Mouse (Mus musculus) left cerebral cortex, adult 11 months (tissue): ENCODE results near the gene Naa40.
A peak's percentile ranks its signal among the peaks of the same experiment; 100 is the strongest.

Source experiments
- DNase-seq: peaks from one replicate; pipeline ENCODE4 v3.0.0; 2022; ENCODE audit warnings: low spot score

The Naa40 gene

DNA sequence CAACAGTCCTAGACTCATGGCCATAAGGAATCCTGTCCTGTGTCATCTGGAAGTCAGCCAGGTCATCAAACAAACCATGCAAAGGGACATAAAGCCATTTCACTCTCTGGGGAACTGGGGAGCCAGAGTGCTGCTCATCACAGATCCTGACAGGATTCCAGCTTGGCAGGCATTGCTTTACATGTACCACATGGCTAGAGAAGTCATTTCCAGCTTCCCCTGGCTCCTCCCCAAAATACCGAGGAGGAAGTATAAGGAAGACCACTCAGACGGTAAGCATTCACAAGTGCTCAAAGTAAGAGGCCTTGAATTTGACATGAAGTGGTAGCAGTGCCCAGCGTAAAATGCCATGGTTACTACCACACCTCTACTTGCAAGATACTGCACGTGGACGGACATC, 26.5 kb downstream of the Naa40 start:
- no peak for DNase-seq

DNA sequence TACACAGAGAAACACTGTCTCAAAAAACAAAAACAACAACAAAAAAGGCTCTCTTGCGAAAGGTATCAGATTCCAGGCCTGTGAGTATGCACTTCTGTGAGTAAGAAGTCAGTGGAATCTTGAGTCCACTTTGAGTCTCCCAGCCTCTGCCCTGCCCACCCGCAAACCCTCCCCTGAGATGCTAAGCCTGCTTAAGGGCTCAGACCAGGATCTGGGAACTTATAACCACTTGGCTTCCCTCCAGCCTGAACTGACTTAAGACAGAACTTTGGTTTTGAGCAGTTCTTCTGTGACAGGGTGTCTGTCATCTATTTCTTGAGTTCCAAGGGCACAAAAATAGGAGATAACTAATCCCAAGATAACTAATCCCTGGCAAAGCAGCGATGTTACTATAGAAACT, 28.0 kb downstream of the Naa40 start:
- DNase-seq = no peak

DNA sequence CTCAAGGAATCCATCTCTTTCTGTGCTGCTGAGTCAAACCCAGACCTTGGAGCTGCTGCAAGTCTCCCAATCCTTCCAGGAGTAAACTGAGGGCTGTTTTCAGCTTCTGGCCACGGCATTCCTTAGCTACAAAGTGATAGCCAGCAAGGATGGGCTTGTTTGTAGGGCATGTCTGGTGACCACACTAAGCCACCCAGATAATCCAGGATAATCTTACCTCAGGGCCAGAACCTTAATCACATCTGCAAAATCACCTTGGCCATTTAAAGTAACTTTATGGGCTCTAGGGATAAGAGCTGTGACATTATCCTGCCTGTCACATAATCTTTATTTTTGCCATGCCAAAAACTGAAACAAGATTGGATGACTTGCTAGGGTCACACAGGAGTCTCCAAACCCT, 28.8 kb downstream of the Naa40 start:
- no peak for DNase-seq

DNA sequence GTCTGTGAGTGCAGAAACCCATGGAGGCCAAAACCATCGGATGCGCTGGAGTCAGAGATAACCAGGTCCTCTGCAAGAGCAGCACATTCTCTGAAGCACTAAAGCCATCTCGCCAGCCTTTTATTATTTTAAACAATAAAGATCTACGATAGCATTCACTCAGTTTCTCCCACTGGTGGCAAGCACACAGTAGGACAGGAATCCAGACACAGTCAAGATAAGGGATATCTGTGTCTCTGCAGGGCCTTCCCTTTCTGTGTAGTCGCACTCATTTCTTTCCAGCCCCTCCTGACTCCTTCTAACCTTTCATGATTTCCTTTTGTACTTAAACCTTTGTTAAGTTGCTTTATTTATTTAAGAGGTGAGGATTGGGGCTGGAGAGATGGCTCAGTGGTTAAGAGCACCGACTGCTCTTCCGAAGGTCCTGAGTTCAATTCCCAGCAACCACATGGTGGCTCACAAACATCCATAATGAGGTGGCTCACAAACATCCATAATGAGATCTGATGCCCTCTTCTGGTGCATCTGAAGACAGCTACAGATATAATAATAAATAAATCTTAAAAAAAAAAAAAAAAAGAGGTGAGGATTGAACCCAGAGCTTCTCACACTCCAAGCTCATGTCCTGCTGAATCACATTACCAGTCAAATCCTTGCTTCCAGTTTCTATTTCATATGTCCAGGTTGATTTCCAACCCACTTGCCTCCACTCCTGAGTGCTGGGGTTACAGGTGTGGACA, 30.9 kb downstream of the Naa40 start:
- no peak for DNase-seq

DNA sequence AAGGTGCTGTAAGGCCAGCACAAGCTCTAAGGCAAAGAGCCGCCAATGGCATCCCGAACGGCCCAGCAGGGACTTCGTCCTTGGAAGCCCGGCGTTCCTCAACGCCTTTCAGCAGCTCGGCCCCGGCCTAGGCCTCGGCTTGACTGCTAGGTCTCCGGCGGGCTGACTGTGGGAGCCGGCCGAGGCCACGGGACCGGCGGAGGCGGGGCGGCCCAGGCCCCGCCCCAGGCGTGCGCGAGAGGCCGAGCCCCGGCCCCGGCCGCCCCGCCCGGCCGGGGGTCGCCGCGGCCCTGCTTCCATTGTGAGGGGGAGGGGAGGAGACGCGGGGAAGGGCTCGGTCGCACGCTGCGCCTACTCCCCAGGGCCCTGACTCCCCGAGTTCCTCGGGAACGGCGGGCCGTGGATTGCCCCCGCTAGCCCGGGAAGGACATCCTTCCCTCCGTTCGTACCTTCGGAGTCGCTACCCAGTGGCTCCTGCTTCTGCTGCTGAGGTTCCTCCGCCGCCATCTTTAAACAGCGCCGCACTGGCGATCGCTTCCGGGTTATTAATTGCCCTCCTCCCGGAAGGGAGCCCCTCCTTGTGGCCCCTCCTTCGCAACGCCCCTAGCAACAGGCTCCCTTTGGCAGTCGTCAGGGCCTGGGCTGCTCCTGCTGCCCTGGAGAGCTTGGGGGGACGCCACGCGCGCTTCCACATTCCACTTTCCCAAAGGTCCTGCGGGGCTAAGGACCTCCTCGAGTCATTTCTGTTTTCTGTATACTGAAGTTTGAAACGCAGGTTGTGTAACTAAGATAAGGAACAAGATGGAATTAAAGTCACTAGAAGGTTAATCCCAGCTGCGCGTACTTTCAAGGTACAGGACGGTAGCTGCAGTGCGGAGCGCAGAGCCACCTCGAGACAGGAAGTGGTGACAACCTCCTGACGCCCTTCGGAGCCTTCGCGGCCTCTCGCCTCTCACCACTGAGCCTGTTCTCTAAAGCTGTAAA, 34.9 kb downstream of the Naa40 start, which contains the start of gene Otub1:
TSS of gene Otub1 (minus strand) at position 564 of the 984 bp plus-strand sequence.
- peak; percentile 90 for DNase-seq

DNA sequence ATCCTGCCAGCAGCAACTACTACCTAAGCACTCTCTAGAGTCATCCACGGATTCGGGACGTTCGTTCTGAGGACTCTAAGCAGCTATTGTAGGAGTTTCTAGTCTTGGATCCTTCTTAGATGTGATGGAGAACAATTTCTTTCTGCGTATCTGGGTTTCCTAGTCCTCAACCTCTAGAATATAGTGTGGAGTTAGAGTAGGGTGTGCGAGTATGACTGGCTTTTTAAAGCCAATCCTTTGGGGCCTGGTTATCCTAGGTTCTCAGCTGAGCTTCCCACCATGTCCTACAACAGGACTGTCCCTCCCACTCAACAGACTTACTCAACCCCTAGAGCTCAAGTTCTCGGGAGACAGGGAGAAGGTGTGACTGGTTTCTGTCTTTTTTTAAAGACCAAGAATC, 35.7 kb downstream of the Naa40 start:
- no peak for DNase-seq

DNA sequence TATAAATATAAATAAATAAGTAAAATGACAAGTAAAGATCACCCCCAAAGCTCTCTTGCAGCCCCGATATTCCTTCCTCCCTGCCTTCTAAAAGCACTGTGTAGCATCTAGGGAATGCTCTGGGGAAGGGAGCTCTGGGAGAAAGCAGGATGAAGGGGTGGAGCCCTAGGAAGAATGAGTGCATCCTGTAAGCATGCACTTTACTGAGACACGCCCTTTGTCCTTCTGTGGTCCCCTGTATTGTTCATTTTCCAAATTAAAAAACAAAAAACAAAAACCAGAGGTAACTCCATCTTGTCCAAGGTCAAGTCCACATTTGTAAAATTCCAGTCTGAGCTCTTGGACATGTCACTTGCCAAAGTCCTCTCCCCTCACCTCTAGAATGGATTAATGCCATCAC, 36.1 kb downstream of the Naa40 start:
- DNase-seq = no peak

DNA sequence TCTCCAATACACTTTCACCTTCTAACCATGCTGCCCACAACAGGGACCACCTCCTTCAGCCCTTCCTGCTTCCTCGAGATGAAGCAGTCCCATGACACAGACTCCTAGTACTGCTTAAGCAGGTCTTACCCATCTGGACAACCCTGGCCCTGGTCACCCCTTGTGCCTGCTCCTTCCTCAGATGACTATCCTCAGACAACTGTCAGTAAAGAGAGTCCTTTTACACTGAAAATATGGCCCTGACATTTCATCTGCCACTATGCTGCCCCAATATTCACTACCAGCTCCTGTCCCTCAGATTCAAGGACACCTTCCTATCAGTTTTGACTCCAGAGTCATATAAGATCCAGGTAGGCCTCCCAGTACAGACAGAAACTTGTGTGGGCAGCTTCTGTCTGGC, 40.6 kb downstream of the Naa40 start:
- DNase-seq = no peak

DNA sequence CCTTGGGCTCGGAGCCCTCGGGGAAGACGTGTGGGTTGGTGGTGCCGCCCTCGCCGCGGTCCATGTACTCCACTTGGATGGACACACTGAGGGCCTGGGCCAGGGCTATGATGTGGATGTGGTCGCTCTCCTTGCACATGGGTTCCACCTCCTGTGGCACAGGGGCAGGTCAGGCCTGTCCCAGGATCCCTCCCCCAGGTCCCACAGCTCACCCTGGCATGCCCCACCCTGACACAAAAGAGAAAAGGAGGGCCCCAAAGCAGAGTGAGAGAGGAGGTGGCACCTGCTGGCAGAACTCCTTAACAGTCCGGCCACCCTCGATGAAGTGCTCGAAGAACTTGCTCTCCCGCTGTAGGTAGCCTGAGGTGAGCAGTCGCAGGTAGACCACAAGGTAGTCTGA, 41.9 kb downstream of the Naa40 start:
- no peak for DNase-seq

DNA sequence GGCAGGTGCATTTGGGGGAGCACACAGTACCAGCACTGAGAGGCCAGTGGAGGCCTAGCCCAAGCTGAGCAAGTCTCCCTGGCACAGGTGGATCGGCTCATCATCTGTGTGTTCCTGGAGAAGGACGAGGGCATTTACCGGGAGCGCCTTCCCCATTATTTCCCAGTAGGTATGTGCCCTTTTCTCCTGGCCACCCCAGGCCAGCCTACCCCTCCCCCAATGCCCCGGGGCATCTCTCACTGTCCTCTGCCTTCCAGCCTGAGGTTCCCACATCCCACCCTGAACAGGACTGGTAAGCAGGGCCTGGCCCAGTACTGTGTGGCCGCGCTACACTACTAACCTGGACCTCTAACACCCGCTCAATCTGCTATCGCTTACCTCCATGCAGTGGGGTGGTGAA, 43.5 kb downstream of the Naa40 start:
- DNase-seq = no peak

DNA sequence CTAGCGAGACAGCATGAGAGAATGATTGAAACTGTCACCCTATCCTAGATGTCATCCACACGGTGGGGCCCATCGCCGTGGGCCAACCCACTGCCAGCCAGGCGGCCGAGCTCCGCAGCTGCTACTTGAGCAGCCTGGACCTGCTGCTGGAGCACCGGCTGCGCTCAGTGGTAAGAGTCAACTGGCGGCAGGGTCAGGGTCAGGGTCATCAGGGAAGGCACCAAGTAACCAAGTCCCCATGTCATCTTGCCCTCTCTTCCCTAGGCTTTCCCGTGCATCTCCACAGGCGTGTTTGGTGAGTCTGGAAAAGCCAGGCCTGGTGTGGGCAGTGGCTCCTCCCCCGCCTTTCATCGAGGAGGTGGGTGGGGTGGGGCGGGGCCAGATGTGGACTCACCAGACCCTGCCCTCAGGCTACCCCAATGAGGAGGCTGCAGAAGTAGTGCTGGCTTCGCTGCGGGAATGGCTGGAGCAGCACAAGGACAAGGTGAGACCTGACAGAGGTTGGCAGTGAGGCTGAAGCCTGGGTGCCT, 44.2 kb downstream of the Naa40 start:
- DNase-seq = no peak

DNA sequence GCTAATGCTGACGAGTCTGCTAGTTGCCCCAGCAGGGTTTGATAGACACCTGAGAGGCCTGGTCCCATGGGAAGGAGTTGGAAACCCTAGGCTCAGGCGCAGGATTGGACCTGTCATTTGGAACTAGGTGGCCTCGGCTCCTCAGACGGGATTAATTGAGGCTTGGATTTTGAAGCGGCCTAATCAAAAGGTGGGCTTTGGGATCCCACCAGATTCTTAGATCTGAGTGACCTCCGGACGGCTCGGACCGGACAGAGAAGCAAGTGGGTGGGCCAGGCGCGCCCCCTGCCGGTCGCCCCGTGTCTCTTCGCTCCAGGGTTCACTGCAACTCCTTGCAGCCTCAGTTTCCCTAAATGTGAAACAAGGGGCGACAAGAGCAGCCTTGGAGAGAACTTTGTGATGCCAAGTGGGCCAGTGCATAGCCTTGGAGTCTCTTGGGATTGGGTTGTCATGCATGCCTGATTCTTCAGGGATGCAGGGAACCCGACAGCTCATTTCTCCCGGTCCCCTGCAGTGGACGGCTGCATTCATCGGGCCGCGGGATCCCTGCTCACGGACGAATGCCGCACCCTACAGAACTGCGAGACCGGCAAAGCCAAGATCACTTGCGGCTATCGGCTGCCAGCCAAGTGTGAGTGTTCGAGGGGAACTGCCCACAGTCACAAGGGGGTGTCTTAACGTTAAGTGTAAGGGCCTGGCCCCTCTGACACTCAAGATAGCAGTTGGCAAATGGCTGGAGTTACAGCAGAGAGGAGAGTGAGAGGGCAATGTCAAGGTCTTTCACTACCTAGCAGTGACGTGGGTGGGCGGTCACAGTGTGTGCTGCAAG, 44.9 kb downstream of the Naa40 start:
- no peak for DNase-seq

DNA sequence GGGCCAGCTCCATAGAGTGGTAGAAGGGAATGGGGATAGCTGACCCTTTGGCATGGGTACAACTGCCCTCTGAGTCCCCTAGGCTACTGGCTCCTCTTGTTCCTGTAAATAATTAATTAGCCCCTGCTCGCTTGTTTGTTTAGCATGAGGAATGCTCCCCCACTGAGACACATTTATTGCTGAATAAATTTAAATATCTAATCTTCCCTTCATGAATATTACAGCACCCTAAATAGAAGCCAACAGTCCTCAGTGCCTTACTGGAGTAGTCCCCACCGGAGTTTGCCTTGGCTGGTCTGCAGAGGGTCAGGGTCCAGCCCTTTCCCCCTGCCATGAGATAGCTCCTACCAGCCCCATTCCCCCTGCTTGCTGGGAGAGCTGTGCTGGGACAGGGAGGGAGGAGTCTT, 48.4 kb downstream of the Naa40 start:
- no peak for DNase-seq

DNA sequence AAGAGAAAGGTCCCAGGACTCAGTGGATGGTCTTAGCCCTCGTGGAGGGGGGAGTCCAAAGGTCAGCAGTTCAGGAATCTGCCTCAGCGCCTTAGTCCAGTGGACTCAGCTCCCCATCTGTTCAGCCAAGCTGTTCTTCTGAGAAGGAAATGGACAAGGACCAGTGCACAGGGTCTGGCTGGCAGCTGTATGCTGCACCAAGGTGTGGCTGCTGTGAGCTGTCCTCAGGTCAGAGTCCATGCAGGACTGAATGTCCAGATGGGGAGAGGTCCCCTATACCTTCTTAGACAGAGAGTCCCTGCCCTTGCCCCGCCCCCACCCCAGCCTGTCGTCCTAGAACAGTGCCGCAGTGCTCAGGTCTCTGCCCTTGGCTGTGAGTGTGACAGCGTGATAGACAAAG, 49.3 kb downstream of the Naa40 start:
- no peak for DNase-seq

DNA sequence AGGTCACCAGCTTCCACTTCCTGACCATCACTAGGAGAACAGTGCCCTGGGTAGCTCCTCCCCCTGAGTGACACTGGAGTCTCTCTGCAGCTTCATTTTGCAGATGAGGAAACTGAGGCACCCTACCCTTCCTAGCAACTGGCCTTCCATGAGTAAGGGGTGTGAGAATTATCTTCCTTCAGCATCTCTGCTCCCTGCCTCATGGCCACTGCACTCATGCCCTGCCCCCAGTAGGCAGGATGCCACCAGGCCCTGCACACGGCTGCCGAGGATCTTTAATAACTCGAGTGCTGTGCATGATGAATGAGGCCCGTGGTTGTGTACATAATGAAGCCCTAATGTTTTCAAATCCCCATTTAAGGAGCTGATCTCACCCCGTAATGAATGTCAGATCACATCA, 50.0 kb downstream of the Naa40 start:
- DNase-seq = no peak

DNA sequence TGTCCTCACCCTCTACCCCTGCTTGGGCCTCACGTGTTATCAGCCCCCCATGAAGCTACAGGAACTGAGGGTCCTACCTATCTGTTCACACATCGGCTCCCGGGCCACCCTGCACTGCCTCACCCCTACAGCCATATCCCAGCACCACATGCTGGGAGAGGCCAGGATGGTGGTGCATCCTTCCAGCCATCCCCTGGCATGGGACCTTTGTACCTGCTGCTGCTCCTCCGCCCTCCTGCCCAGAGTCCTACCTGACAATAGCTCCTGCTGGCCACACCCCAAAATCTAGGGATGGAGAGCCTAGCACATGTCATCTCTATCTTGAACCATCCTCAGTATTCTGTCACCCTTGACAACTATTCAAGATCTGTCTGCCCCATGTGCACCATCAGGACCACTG, 52.0 kb downstream of the Naa40 start:
- no peak for DNase-seq

DNA sequence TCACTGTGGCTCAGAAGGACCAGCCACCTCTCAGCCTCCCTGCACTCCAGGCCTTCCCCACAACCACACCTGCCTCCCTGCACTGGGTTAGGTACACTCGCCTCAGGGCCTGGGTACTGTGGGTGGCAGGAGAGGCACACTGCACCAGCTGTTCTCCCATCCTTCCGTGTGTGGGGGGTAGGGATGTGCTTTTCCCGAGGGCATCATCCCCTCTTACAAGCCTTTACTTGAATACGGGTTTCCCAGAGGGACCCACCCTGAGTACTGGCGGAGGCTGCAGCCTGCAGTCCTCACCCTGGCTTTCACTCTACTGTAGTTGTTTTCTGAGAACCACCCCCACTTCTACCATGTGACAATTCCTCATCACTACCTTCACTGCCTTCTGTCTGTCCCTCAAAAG, 53.8 kb downstream of the Naa40 start:
- no peak for DNase-seq

DNA sequence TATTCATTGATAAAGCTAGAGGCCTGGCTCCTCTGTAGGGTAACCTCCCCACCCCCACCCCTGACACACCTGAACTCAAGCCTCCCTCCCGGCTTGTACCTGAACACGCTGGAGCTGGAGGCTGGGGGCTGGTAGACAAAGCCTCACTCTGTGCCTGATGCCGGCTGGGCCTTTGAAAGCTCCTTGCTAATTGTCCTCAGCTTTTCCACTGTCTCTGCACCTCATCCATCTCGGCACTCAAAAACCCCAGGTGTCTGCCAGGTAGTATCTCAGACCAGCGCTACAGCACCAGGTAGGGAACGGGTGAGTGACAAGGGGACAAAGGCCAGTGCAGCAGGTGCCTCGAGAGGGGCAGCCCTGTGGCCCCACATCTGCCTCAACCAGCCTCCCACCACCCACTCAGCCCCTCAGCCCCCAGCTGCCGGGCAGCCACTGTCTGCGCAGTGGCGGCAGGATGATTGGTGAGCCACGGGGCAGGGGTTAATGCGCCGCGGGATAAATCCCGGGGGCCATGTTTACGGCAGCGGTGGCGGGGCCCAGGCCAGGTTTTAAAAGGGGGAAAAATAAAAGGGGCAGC, 55.2 kb downstream of the Naa40 start:
- no peak for DNase-seq

DNA sequence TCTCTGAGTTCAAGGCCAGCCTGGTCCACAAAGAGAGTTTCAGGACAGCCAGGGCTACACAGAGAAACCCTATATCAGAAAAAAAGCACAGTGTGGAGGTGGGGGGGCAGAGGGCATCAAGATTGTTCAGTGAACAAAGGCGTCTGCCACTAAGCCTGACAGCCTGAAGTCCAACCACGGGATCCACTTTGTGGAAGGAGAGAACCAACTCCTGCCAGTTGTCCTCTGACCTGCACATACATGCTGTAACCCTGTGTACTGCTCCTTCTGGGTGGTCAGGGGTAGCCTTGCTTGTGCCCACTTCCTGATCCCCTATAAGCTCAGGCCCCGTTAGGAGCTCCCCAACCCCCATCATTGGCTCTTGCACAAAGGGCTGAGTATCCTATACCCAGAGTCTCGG, 55.9 kb downstream of the Naa40 start:
- no peak for DNase-seq

DNA sequence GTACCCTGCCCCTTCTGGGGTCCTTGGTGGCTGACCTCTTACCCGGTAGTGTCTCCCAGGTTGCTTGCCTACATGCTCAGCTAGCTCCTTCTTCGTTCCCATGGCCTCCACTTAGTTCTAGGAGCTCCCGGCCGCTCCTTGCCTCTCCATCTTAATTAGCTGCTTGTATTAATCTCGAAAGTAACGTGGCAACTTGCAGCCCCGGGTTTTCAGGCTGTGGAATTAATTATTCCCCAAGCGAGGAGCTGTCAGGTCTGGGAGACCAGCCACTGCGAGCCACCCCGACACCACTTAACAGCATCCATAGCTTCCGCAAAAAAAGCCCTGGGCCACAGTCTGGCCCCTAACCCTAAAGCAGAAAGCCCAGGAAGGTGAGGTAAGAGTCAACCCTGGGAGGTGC, 57.6 kb downstream of the Naa40 start:
- no peak for DNase-seq

DNA sequence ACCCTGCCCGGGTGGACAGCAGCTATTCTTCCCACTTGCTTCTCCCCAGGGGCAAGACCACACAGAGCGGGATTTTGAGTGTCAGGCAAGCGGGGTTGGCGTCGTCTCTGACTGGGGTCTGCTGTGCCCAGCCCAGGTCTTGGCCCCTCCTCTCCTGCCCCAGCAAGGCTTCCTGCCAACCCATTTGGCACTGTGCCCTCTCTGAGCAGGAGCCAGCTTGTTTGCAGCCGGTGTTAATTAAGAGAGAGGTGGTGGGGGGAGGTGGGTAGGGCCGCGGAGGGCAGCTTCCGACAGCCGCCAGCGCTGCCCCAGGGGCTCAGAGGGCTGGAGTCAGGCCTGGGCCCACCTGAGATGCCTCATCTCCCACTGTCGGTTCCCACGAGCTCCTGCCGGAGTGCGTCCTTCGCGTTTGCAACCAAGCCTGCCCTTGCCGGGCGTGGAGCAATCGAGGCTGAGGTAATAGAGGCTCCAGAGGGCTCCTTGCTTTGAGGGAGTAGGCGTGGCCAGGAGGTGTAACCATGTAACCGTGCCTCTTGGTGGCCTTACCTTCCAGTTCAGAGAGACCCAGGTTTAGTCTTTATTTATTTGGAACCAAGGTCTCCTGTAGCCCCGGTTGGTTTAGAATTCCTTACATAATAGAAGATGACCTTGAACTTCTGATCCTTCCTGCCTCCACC, 58.6 kb downstream of the Naa40 start:
- DNase-seq = no peak
